Mouse (Mus musculus) cerebellum, adult 2 months (tissue): Measurements from ENCODE around the gene Hectd4.

Experiments used
- CTCF ChIP-seq: fragments of 200-500 bp; IDR thresholded peaks from 2 replicates; pipeline ENCODE4 v1.5.1; 2011; ENCODE audit warnings: low read depth, mild to moderate bottlenecking, control low read depth, low read length, moderate library complexity, borderline replicate concordance; ENCODE audit not compliant: insufficient read depth
- POLR2A ChIP-seq: fragments of 200-500 bp; IDR thresholded peaks from 2 replicates; pipeline ENCODE4 v1.6.1; 2011; ENCODE audit warnings: low read length, control low read depth, borderline replicate concordance; ENCODE audit not compliant: insufficient read depth

DNA sequence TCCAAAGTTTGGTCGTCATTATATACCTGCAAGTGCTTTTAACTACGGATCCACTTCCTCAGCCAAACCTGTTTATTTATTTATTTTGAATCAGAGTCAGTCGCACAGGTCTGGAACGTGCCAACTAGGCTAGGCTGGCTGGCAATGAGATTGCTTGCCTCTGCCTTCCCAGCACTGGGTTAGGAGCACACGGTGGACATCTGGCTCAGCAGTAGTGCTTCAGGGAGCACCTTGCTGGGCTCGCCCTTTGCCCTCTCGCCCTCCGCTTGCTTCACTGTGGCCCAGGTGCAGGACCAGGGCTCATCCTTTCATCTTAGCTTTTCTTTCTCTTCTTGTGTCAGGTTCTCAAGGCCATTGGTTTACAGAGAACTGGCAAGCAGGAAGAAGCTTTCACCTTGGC lies 187.8 kb downstream of the Hectd4 start:
- TF ChIP-seq CTCF (no peak), POLR2A (no peak)
